Mouse (Mus musculus): ENCODE measurements around the gene Rfk.

- TF ChIP-seq POLR2A (IDR thresholded peaks at IDR 0.05; ENCODE audit: borderline replicate concordance, insufficient read depth, low read length) = no peak
- TF ChIP-seq CTCF (IDR thresholded peaks at IDR 0.05; ENCODE audit: borderline replicate concordance, insufficient read depth, low read depth, low read length) = no peak
Measured at GRCm38 (mm10) chr19:17346716-17347474, 46.9 kb upstream of the Rfk start.

Data from cerebellum, adult 2 months (tissue).